Mouse (Mus musculus): ENCODE measurements around the gene Syt8.

The Syt8 gene

DNA sequence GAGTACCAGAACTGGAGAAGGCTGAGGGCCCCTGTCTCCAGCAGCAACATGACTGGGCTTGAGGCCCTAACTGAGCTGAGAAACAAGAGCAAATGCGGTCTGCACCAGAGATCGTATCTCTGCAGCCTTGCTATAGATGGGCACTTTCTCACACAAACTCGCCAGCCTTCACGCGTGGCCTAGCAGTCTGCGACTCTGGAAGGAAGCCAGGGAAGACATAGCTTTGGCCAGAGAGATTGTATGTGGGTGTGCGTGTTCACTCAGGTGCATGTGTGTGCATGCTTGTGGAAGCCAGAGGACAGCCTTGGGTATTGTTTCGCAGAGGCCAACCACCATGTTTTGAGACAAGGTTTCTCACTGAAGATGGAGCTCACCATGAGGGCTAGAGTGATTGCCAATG, 26.0 kb upstream of the Syt8 start:
- no peak for DNase-seq (ENCODE audit: low spot score in 2 of 2)

DNA sequence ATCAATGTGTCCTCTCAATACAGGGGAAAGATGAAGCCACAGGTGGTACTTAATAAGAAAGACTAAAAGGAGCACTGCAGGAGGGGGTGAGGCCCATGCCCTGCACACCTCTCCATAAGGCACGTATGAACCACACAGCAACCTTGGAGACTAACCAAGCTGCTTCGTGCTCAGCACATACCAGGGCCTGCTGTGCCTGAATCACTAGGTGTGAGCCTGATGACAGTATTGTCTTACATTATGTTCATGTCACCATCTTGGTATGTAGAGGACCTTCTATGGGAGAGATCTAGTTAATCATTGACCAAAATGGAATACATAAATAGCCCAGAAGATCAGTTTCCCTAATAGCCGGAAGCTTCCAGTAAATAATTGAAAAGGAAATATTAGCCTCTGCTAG, 25.0 kb upstream of the Syt8 start:
- no peak for DNase-seq (ENCODE audit: low spot score in 2 of 2)

DNA sequence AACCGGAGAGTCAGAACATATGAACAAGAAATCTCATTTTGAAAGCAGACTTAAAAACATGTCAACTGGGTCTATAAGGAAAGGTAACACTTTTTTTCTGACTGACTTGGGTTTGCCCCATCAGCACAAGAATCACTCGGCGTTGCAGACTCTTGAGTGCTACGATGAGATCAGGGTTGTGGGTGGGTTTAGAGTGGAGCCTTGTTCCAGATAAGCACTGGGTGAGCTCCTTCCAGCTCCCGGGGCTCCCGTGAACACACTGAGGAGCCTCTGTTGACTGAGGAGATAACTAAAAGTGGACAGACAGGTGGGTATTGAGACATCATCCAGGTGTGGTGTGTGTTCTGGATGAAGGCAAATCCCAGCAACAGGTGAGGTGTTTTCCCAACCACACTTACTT, 21.4 kb upstream of the Syt8 start:
- DNase-seq (ENCODE audit: low spot score in 2 of 2): no peak

DNA sequence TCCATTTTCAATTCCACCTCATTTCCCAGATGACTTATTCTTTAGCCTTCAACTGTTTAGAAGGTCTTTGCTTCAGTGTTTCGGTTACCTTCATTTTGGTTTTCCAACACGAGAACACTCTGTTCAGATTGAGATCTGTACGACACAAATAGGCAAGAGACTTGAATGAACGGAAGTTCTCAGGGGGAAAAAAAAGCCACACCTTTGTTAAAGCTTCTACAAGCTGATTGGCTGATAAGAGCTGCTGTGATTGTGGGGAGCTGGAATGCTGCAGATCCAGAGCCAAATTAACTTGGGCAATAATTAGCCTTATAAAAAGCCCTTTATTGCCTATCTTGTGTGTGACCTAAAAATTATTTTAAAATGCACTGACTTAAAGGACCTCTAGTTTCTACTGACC, 19.3 kb upstream of the Syt8 start:
- DNase-seq (ENCODE audit: low spot score in 2 of 2): no peak

DNA sequence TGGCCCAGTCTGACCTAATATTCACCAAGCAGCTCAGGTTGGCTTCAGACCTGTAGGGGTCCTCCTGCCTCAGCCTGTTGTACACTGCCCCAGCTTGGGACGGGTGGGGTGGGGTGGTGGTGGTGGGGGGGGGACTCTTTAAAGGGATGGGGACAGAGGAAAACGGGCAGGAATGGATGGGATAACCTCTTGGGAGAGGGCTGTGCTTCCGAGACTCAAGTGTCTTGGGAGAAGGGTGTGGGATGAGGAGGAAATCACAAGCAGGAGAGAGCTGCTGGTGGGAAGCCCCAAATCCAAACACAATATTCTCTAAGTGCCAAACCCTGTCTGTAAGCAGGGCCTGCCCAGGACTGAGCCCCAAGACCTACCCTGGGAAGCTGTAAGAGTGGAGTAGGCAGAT, 18.4 kb upstream of the Syt8 start:
- DNase-seq (ENCODE audit: low spot score in 2 of 2): no peak

DNA sequence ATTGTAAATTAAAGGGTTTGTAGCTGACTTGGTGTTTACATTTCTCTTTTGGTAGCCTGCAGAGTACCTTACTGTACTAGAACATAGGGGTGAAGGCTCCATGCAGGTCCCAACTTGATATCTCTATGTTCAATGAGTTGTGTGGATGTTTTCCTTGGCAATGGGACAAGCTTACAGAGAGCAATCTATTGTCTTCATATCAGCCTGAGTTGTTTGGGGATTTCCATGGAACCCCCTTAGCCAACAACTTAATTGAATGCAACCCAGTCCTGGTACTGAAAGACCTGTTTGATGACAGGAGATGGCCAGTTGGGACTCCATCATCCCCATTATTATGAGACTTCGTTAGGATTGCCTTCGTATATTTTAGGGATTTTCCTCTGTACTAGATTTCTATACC, 16.6 kb upstream of the Syt8 start:
- DNase-seq (ENCODE audit: low spot score in 2 of 2): no peak

DNA sequence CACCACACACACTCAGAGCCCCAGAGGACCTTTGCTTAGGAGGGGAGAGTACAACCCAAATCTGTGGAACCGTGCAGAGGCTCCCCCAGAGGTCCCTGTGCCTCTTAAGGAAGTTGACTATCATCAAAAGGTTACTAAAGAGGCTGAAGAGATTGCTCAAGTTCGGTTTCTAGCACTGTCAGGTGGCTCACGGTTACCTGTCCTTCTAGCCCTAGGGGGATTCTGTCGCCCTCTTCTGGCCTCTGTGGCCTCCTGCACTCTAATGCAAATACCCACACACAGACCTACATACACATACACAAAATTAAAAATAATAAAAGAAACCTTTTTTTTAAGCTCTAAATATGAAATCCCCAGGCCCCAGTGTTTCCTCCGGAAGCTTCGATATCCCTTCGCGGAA, 16.0 kb upstream of the Syt8 start:
- DNase-seq (ENCODE audit: low spot score in 2 of 2): no peak

DNA sequence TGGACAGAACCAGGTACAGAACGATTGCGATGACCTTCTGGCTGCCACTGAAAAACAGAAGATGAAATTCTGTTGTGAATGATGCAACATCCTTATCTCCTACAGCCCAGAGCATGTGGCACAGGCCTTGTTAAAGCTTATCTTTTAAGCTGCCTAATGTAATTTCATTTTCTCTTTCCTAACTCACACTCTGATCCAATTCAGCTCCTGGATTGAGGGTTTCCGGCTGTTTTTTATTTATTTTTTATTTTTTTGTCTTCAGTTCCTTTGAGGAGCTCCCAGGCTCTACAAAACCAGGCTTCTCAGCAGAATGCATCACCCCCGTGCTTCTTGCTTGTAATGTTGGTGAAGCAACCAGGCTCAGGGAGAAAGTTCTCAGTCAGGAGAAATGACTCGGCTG, 14.8 kb upstream of the Syt8 start:
- DNase-seq (ENCODE audit: low spot score in 2 of 2): no peak

DNA sequence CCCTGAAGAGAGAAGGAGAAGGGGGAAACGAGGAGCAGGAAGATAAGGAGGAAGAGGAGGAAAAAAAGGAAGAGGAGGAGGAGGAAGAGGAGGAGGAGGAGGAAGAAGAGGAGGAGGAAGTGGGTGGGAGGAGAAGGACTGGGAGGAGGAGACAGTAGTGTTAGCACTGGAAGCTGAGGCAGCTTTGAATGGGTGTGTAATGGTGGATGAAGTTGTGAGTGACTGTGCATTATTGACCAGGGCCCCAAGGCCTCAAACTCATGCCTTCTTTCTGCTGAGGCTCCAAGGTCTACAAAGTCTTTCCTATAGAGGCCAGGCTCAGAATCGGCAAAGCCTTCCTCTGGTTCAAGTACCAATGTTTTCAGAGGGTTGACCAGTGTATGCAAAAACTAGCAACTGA, 12.8 kb upstream of the Syt8 start:
- DNase-seq (ENCODE audit: low spot score in 2 of 2): no peak

DNA sequence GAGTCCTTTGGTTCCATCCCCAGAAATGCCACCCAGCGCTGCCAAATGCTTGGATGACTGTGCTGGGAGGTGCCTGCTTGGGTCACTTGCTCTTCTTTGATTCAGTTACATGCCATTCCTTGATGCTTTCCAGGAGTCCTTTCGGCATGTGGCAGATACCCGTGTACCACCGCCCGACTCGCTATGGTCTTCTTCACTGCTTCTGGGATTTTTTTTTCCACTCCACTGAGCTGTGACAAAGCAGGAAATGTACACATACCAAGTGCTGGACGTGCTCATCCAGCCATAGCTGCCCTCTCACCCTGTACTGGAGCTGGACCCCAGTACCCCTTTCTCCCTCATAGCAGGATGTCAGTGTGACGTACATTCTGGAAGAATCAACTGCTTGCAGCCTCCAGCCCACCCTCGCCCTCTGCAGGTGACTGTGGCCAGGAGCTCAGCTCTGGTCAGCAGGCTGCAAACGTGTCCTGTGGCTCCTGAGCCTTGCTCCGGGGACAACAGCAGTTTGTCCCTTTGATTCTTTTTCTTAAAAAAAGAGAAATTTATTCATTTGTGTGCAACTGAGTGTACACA, 8.9 kb upstream of the Syt8 start:
- no peak for DNase-seq (ENCODE audit: low spot score in 2 of 2)

DNA sequence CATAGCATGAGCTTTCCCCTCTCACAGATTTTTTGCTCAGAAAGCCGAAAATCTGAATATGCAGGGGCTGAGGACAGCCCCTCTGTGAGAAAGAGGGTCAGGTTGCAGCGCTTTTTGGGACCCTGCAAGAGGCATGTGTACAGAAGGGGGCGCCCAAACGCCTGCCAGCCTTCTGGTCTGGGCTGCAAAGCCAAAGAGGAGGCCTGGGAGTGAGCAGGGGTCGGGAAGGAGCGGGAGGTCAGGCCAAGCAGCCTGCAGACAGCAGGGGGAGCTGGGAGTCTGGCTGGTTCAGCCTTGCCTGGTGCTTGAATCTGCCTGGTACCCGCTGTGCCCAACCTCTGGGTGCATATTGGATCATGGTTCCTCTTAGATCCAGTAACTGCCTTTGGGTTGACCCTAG, 6.4 kb upstream of the Syt8 start:
- DNase-seq (ENCODE audit: low spot score in 2 of 2): no peak

DNA sequence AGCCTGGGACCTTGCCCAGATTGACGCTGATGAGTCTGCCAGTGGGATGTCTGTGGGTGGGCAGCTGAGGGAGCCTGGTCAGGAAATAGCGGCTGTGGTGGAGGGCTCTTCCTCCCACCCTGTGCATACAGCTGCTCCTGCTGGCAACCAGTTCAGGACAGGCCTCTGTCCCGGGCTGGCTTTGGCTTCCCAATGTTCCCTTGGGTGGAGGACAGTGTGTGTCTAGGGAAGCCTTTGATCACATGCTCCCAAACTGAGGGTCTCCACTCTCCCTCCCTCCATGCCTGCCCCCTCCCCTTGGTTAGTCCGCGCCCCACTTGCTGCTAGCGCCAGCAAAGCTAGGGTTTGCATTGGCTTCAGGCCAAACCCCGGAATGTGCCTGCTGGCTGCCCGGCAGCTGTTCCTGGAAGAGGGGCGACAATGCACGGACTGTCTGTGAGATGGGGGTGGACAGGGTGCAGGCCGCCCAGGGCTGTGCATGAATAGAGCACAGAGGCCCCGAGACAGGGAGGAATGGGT, 4.4 kb upstream of the Syt8 start:
- DNase-seq (ENCODE audit: low spot score in 2 of 2): no peak

DNA sequence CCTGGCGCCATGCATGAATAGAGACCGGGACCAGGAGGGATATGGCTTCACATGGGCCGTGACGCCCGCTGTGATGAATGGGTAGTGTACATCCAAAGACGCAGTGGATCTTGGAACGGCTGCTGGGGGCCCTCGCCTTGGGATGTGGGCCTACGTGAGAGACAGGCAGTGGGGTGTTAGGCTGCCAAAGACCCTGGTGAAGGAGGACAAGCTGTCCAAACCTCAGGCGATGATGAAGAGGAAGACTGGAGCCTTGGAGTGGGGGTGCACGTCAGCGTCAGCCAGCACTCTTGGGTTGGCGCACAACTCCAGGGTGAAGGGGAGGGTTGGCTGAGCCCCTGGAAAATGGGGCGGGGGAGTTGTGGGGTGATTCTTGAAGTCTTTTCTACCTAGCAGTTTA, 3.5 kb upstream of the Syt8 start:
- DNase-seq (ENCODE audit: low spot score in 2 of 2): no peak

DNA sequence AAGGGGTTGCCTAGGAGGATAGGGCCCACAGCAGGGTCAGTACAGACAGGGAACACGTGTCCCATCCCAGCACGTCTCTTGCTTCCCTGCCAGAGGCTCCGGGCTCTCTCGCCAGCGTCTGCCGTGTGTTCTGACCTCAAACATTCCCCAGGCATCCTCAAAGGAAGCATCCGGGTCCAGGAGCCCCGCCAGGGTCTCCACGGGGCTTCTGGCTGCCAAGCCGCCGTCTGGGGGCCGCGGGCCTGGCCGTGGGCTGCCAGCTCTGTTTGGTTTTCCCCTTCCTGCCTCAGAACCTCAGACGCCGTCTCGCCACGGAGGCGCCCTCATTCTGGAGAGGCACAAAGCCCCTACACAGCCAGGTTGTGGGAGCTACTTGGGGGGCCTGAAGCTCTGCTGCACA, 1.0 kb upstream of the Syt8 start:
- DNase-seq (ENCODE audit: low spot score in 2 of 2): no peak

DNA sequence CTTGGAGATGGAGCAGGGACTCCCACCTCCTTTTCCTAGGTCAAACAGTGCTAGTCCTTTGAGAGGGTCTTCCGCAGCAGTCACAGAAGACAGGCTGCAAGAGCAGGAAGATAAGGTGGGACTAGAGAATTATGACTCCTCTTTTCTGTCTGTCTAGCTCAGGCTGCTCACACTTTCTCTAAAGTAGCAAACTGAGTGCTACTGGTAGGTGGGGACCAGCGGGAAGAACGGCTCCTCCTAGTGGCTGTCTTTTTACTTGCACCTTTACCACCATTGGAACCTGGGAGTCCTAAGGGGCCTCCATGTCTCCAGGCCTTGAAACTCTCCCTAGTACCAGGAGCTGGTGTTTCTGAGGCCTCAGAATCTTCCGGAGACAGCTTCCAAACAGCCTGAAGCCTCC, 874 bp downstream of the Syt8 start:
- peak; percentile 48 to 53 for DNase-seq (ENCODE audit: low spot score in 2 of 2)

DNA sequence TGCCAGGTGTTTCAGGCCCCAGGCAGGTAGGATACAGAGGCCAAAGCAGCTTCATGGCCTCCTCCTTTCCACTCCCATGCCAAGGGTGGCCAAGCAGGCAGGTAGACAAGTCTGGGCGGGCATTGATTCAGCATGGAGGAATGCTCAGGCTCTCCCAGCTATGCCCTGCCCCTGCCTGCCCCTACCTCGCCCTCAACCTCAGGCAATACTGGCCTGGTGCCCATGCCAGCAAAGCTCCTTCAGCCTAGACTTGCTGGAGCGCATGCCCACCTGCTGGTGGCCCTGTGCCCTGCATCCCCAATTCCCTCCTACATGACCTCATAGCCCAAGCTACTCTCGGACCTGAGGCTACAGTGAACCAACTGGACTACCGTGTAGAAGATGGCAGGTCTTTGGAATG, 2.7 kb downstream of the Syt8 start:
- DNase-seq (ENCODE audit: low spot score in 2 of 2): no peak

DNA sequence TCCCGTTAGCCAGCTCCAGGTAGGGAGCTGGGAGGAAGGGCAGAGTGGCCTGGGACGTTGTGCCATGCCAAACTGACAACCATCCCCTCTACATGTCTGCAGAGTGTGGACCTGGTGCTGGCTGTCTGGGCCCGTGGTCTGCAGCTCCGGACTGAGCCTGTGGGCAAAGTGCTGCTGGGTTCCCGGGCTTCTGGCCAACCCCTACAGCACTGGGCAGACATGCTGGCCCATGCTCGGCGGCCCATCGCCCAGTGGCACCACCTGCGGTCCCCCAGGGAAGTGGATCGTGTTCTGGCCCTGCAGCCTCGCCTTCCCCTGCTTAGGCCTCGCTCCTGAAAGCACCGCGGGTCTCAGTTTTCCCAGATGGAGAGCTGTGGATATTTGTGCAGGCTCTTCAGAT, 5.3 kb downstream of the Syt8 start:
- no peak for DNase-seq (ENCODE audit: low spot score in 2 of 2)

DNA sequence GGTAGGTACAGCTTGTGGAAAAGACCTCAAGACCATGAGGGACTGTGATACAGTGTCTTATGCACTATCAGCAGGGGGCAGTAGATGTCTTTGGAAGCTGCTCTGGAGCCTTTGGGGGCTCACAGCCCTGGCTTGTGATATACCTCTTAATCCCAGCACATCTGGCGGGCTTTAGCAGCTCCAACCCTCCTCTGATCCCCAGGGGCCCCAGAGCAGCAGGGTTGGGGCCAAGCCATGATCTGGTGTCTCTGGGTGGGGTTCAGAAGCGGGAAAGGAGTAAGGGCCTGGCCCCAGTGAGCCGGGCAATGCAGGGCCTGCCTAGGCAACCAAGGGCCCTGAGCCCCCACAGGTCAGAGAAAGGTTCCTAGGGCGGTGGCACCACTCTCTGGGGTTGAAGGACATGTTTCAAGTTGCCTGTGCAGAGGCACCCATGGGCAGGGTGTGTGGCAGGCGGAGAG, 6.0 kb downstream of the Syt8 start:
- DNase-seq (ENCODE audit: low spot score in 2 of 2): peak; percentile 61 to 69

DNA sequence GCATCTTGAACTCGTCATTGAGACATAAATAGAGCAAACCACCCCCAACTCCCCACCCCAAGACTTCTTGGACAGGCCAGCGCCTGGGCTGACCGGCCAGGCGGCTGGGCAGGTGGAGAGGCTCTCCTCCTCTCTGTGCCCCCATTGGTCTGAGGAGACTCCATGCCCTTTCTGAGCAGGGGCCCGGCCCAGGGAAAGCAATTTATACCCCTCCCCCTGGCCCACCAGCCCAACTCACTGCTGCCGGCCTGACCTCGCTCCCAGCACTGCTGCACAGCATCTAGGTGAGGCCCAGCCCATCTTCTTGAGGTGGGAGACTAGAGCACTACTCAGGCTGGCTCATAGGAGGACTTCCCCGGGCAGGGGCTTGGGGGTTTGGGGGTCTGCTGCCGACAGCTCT, 6.9 kb downstream of the Syt8 start, which contains the start of gene Tnni2:
Tnni2 (plus strand) TSS at position 224 of the 400 bp plus-strand sequence.
- DNase-seq (ENCODE audit: low spot score in 2 of 2): no peak

DNA sequence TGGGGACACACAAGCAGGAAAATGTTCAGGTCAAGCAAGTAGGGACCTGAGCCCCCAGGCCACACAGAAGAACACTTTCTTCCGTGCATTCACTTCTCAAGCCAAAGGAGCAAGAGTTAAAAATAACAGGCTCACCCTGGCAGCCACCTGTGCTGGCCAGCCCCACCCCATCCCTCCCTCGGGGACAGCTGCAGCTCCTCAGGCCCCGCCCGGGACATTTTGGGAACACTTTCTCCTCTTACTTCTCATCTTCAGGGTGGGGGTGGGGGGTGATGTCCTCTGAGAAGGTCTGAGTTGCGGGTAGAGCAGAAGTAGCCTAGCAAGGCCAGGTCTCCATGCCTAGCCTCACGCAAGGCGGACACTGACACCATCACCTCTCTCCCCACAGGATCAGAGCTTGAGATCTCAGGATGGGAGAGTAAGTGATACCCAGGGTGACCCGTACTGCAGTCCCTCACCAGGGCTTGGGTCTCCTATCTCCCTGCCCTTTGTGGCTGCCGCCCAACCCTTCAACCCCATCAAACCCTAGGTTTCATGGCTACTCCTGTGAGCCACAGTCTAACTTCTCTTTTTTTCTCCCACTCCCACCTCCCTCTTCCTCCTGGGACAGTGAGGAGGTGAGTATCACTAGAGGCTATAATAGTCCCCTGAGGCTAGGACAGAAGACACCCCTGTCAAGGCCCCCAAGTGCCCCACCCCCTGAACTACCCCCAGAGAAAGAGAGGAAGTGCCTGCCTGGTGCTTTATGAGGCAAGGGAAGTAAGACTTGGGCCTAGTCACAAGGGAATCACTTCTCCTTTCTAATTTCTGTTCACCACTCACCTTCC, 7.6 kb downstream of the Syt8 start:
- peak; percentile 75 to 80 for DNase-seq (ENCODE audit: low spot score in 2 of 2)

DNA sequence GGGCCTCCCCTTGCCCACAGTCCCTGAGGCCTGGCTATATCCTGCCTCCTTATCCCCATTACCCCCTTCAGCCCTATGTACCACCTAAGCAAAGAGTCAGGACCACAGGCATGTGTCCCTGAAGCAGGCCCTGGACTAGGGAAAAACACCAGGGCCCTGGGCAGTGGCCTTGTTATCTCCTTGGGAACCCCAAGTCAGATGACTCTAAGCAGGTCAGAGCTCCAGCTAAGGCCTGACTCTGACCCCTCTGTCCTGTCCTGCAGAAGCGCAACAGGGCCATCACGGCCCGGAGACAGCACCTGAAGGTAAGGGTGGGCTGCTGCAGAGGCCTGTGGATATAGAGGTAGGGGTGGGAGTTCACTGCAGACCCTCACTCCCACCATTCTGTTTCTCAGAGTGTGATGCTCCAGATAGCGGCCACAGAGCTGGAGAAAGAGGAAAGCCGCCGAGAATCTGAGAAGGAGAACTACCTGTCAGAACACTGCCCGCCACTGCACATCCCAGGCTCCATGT, 8.3 kb downstream of the Syt8 start:
- no peak for DNase-seq (ENCODE audit: low spot score in 2 of 2)

DNA sequence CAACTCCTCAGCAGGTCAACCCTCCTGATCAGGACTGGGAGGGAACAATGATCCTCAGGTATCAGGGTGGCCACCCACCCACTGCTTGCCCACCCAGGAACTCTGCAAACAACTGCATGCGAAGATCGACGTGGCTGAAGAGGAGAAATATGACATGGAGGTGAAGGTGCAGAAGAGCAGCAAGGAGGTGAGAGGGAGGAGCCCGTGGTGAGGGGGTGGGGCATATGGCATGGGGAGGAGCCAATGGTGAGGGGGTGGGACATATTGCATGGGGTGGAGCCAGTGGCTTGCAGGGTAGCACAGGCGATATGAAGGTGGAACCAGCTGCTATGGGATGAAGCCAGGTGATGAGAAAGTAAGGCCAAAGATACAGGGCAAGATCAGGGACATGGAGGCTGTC, 8.8 kb downstream of the Syt8 start:
- DNase-seq (ENCODE audit: low spot score in 2 of 2): no peak

DNA sequence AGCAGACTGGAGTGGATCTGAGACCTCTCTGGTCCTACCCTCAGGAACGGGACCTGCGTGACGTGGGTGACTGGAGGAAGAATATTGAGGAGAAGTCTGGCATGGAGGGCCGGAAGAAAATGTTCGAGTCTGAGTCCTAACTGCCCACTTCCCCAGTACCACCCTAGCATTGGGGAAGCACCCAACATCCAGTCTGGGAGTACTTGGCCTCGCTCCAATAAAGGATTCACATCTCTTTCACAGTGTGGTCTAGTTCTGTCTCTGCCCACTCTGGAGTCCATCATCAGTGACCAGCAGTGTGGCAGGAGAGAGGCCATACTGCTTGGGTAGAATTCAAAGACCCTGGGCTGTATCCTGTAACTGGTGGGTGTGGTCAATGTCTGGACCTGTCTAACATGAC, 9.5 kb downstream of the Syt8 start:
- DNase-seq (ENCODE audit: low spot score in 2 of 2): no peak

Data from spleen, postnatal 36 days (tissue).